Mouse (Mus musculus): Measurements from ENCODE around the gene Fbxo7.

Fbxo7 gene

GRCm38 (mm10) chr10:86078761-86079160 lies 57.0 kb downstream of the Fbxo7 start:
- no peak for DNase-seq (ENCODE audit: low read depth, low spot score)

- DNase-seq (ENCODE audit: low read depth, low spot score), result no peak
Measured at GRCm38 (mm10) chr10:86079921-86080320, 58.1 kb downstream of the Fbxo7 start.

- no peak for DNase-seq (ENCODE audit: low read depth, low spot score)
Measured at GRCm38 (mm10) chr10:86091919-86092318, 70.1 kb downstream of the Fbxo7 start.

GRCm38 (mm10) chr10:86093109-86094035 lies 71.6 kb downstream of the Fbxo7 start:
- DNase-seq (ENCODE audit: low read depth, low spot score), result no peak

DNA sequence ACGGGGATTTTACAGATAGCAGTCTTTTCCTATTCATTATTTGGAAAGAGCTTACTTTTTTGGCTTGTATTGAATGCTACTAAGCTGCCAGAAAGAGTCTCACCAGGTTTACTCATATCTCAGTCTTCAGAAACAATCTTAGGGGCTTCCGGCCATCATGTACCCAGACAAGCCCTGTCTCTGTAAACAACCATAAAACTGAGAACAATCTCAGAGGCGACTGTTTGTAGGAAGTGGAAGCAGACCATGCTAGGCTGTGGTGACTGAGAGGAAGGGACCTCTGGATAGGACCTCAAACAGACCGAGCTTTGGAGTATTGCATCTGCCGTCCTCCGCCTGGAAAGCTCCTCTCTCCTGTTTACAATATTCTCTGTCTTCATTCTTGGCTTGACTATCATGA lies 76.6 kb downstream of the Fbxo7 start:
- DNase-seq (ENCODE audit: low read depth, low spot score), result no peak

- no peak for DNase-seq (ENCODE audit: low read depth, low spot score)
Measured at GRCm38 (mm10) chr10:86100281-86100851, 78.6 kb downstream of the Fbxo7 start.
